Mouse (Mus musculus): ENCODE data around the gene Mns1. TPM values are rescaled to one million over a fixed set of nuclear protein-coding genes. Genes with fewer than 3 reads are reported as not detected.

Gene Mns1
- polyA plus RNA-seq, 1 experiment from 2014 or later = 5.0 TPM

DNA sequence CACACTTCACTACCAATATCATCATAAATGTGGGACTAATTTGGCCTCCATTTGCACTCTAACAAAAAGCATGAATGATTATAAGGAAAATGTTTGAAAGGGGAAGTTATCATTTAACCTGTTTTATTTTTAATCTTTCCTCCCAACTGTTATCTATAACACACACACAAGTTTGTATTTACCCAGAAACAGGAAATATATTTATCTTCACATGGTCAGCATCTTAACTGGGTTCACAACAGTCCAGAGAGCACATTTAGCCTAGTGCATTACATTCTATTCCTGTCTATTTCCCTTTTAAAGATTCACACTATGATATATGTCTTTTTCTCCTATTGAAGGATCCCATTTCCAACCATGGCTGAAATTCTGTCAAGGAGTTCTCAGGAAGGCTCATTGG, 50.7 kb downstream of the Mns1 start:
- no peak for DNase-seq (ENCODE audit: low spot score)
- Histone ChIP-seq H3K27ac (replicated peaks) (no peak overlapping the region), H3K4me3 (ENCODE audit: low read depth, low read length) (no peak overlapping the region), H3K4me2 (replicated peaks; ENCODE audit: low read depth) (no peak overlapping the region), H3K9ac (ENCODE audit: low read length) (no peak overlapping the region), H3K9me3 (ENCODE audit: control insufficient read depth, low read length) (no peaks in the 10 kb centered on the region), H3K36me3 (ENCODE audit: control insufficient read depth, insufficient read depth, low read length) (0 out of 2 replicates have a peak, but pooled peaks cover 3% of the 10 kb centered on the region), H3K4me1 (replicated peaks; ENCODE audit: control insufficient read depth, insufficient read depth) (0 out of 2 replicates have a peak, but pooled peaks cover 2% of the 10 kb centered on the region), H3K27me3 (ENCODE audit: control insufficient read depth, insufficient read depth, low read length) (no peaks in the 10 kb centered on the region)
- no peak for ATAC-seq (ENCODE audit: low FRiP score, low TSS enrichment)
- no peak for TF ChIP-seq EP300 (optimal IDR thresholded peaks at IDR 0.05)
- TF ChIP-seq CTCF (IDR thresholded peaks at IDR 0.05; ENCODE audit: low read depth) = no peak

DNA sequence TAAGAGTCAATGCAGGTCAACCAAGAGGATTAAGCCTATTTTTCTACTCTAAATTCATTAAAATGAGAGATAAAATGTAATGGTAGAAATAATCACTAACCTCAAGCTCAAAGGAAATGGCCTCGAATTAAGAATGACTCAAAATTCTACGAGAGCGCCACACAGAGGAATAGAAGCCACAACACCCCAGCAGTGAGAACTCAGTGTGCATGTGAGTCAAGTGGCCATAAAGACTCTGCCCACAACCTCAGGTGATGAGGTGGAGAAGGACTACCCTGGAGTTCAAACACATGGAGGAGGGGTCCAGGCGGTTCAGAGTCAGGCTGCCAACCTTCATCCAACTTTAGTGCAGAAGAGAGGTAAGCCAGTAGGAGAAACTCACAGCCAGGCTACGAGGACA, 51.3 kb downstream of the Mns1 start:
- 92% methylated on average over 5 of the region's 5 CpGs for WGBS
- H3K27me3 ChIP-seq (ENCODE audit: control insufficient read depth, insufficient read depth, low read length) = no peaks in the 10 kb centered on the region
- DNase-seq (ENCODE audit: low spot score) (no peak), ATAC-seq (ENCODE audit: low FRiP score, low TSS enrichment) (no peak)
- 0 out of 2 replicates have a peak, but pooled peaks cover 2% of the 10 kb centered on the region for H3K4me1 ChIP-seq (replicated peaks; ENCODE audit: control insufficient read depth, insufficient read depth)
- no peak for TF ChIP-seq EP300 (optimal IDR thresholded peaks at IDR 0.05)
- no peak for TF ChIP-seq CTCF (IDR thresholded peaks at IDR 0.05; ENCODE audit: low read depth)
- H3K9ac ChIP-seq (ENCODE audit: low read length) = no peak overlapping the region
- H3K9me3 ChIP-seq (ENCODE audit: control insufficient read depth, low read length) = no peaks in the 10 kb centered on the region
- H3K4me2 ChIP-seq (replicated peaks; ENCODE audit: low read depth) = no peak overlapping the region
- no peak overlapping the region for H3K4me3 ChIP-seq (ENCODE audit: low read depth, low read length)
- H3K27ac ChIP-seq (replicated peaks) = no peak overlapping the region
- no peaks in the 10 kb centered on the region for H3K36me3 ChIP-seq (ENCODE audit: control insufficient read depth, insufficient read depth, low read length)

DNA sequence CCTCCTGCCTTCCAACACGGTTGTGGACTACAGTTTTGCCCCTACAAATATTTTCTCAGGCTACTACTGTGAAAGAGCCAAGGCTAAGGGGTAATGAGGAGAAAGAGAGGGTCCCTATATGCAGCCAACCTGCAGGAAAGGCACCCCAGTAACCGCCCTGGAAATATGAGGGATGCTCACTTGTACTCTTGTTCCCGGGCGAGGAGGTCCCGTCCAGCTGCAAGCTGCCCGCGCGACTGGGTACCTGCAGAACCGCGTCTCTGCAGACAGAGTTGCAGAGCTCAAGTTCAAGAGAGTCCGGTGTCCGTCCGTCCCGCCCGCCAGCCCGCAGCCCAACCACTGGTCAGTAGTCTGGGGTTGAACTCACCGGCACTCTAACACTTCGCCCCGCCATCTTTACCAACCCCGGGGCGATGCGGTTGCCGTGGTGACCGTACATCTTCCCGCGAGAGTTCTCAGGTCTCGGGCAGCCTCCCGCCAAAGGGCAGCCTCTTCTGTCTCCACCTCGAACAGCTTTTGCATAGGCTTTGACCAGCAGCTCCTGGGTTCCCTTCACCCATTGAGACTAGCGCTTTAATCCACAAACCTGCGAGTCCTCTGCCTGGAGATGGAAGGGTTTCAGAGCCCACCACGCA, 53.9 kb downstream of the Mns1 start:
- under 1% methylated on average over 32 of the region's 32 CpGs for WGBS
- DNase-seq (ENCODE audit: low spot score) = peak; percentile 91

DNA sequence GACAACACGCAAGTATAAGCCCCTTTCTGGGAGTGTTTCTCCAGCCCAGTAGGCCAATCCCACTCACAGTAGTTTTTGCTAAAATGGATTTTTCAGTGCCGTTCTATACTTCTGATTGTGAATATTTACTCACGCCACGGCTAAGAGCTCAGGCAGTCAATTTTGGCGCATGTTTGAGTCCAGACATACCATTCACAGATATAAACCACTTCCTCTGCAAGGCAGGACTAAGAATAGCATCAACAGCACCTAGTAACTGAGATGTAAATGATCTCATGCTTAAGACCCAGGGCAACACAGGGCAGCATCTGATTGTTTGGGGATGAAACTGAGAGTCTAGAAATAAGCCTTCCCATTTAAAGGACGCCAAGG, 54.4 kb downstream of the Mns1 start, which contains the start of gene Tex9:
Tex9 (minus strand) TSS at position 19 of the 372 bp plus-strand sequence.
- no peaks in the 10 kb centered on the region for H3K9me3 ChIP-seq (ENCODE audit: control insufficient read depth, low read length)
- peak within 1 kb of the TSS; percentile 63 for H3K4me2 ChIP-seq (replicated peaks; ENCODE audit: low read depth)
- ATAC-seq (ENCODE audit: low FRiP score, low TSS enrichment) (peak; percentile 44; the same call in 1 of the 2 replicates), DNase-seq (ENCODE audit: low spot score) (no peak)
- H3K27me3 ChIP-seq (ENCODE audit: control insufficient read depth, insufficient read depth, low read length) = no peaks in the 10 kb centered on the region
- H3K4me1 ChIP-seq (replicated peaks; ENCODE audit: control insufficient read depth, insufficient read depth) = 0 out of 2 replicates have a peak, but pooled peaks cover 2% of the 10 kb centered on the region
- H3K9ac ChIP-seq (ENCODE audit: low read length) = peak within 1 kb of the TSS; percentile 71
- H3K27ac ChIP-seq (replicated peaks) = peak within 1 kb of the TSS; percentile 74
- H3K4me3 ChIP-seq (ENCODE audit: low read depth, low read length) = peak within 1 kb of the TSS; percentile 67
- WGBS = 7% methylated on average over 6 of the region's 6 CpGs
- H3K36me3 ChIP-seq (ENCODE audit: control insufficient read depth, insufficient read depth, low read length) = no peaks in the 10 kb centered on the region
- TF ChIP-seq EP300 (optimal IDR thresholded peaks at IDR 0.05) (no peak), CTCF (IDR thresholded peaks at IDR 0.05; ENCODE audit: low read depth) (no peak)

More for the DNA sequence above, 53.9 kb downstream of the Mns1 start:
- Histone ChIP-seq H3K4me2 (replicated peaks; ENCODE audit: low read depth) (peak overlapping the region; percentile 63), H3K9me3 (ENCODE audit: control insufficient read depth, low read length) (no peaks in the 10 kb centered on the region), H3K36me3 (ENCODE audit: control insufficient read depth, insufficient read depth, low read length) (no peaks in the 10 kb centered on the region), H3K27ac (replicated peaks) (peak overlapping the region; percentile 74), H3K4me3 (ENCODE audit: low read depth, low read length) (peak overlapping the region; percentile 67), H3K9ac (ENCODE audit: low read length) (peak overlapping the region; percentile 71), H3K4me1 (replicated peaks; ENCODE audit: control insufficient read depth, insufficient read depth) (0 out of 2 replicates have a peak, but pooled peaks cover 2% of the 10 kb centered on the region), H3K27me3 (ENCODE audit: control insufficient read depth, insufficient read depth, low read length) (no peaks in the 10 kb centered on the region)
- no peak for TF ChIP-seq EP300 (optimal IDR thresholded peaks at IDR 0.05)
- no peak for TF ChIP-seq CTCF (IDR thresholded peaks at IDR 0.05; ENCODE audit: low read depth)
- ATAC-seq (ENCODE audit: low FRiP score, low TSS enrichment) = peak; percentile 95

DNA sequence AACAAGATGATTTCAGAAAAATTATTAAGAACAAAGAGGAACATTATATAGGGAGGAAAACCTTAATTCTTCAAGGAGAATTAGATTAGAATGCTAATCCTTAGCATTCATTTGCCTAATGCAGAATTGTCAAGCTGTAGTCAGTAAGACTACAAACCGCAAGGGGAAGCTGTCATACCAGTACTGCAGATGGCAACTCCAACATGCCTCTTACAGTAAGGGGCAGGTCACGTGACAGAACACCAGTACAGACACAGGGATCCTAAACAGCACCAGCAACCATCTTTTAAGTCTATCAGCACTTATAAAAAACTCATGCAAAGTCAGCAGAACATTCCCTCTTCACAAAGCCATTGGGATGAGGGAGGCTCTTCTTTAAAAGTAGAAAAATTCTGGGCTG, 55.7 kb downstream of the Mns1 start:
- no peak overlapping the region for H3K4me2 ChIP-seq (replicated peaks; ENCODE audit: low read depth)
- no peak for DNase-seq (ENCODE audit: low spot score)
- H3K4me3 ChIP-seq (ENCODE audit: low read depth, low read length) = no peak overlapping the region
- no peaks in the 10 kb centered on the region for H3K27me3 ChIP-seq (ENCODE audit: control insufficient read depth, insufficient read depth, low read length)
- H3K36me3 ChIP-seq (ENCODE audit: control insufficient read depth, insufficient read depth, low read length) = no peaks in the 10 kb centered on the region
- no peak overlapping the region for H3K9ac ChIP-seq (ENCODE audit: low read length)
- H3K27ac ChIP-seq (replicated peaks) = no peak overlapping the region
- H3K9me3 ChIP-seq (ENCODE audit: control insufficient read depth, low read length) = no peaks in the 10 kb centered on the region
- 81% methylated on average over 2 of the region's 2 CpGs for WGBS
- no peak for ATAC-seq (ENCODE audit: low FRiP score, low TSS enrichment)
- TF ChIP-seq CTCF (IDR thresholded peaks at IDR 0.05; ENCODE audit: low read depth) (no peak), EP300 (optimal IDR thresholded peaks at IDR 0.05) (no peak)
- H3K4me1 ChIP-seq (replicated peaks; ENCODE audit: control insufficient read depth, insufficient read depth) = 0 out of 2 replicates have a peak, but pooled peaks cover 2% of the 10 kb centered on the region

DNA sequence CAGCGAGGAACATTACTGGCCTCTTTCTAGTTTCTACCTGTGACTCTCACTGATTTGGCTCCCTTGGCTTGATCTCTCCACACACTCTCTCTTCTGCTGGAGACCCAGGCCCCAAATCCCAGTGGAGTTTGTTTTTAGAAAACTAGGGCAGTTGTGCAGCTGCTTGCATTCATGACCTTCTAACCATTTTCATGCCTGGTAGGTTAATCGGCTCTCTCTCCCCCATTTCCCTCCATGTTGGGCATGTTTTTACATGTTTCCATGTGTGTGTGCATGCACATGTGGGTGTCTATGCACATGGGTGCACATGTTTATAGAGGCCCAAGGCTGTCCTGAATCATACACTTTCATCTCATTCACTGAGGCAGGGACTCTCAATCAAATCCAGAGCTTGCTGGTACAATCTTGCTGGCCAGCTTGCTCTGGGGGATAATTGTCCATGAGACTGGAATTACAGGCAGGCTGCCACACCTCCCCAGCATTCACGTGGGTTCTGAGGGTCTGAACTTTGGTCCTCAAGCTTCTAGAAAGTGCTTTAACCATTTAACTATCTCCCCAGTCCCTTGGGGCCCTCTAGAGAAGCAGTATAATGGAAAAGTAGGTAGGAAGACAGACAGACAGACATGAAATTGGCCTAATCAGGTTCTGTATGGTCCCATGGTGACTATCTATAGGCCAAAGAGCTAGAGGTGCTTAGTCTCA, 56.3 kb downstream of the Mns1 start:
- Histone ChIP-seq H3K4me3 (ENCODE audit: low read depth, low read length) (no peak overlapping the region), H3K4me1 (replicated peaks; ENCODE audit: control insufficient read depth, insufficient read depth) (0 out of 2 replicates have a peak, but pooled peaks cover 2% of the 10 kb centered on the region), H3K4me2 (replicated peaks; ENCODE audit: low read depth) (no peak overlapping the region), H3K9me3 (ENCODE audit: control insufficient read depth, low read length) (no peaks in the 10 kb centered on the region), H3K27me3 (ENCODE audit: control insufficient read depth, insufficient read depth, low read length) (no peaks in the 10 kb centered on the region), H3K9ac (ENCODE audit: low read length) (no peak overlapping the region), H3K36me3 (ENCODE audit: control insufficient read depth, insufficient read depth, low read length) (no peaks in the 10 kb centered on the region), H3K27ac (replicated peaks) (no peak overlapping the region)
- WGBS = 75% methylated on average over 3 of the region's 3 CpGs
- DNase-seq (ENCODE audit: low spot score) (no peak), ATAC-seq (ENCODE audit: low FRiP score, low TSS enrichment) (no peak)
- TF ChIP-seq CTCF (IDR thresholded peaks at IDR 0.05; ENCODE audit: low read depth) (no peak), EP300 (optimal IDR thresholded peaks at IDR 0.05) (no peak)

Data from stomach, postnatal 0 days (tissue).